Mouse (Mus musculus) mouse trophoblast stem cell (cell line): ENCODE data around the gene Pafah1b2.

Experiments used
- in situ Hi-C, 2 experiments: fragments of 300-500 bp; cut with MseI, MboI; formaldehyde crosslinking; loops; 2 replicates in 1 of 2; 3 replicates in 1 of 2; pipeline ENCODE4 v1.15.1; 2025

Pafah1b2 gene

DNA sequence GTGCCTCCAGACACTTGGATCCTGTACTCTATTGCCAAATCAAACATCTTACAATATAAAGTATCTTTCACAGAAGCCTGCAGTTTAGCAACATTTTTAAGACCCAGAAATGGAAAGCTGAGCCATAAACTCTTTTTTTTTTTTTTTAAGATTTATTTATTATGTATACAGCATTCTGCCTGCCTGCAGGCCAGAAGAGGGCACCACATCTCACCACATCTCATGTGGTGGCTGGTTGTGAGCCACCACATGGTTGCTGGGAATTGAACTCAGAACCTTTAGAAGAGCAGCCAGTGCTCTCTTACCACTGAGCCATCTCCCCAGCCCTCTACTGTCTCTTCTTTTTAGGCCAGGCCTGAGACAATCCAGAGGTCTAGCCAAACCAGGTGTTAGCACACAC lies 31.2 kb downstream of the Pafah1b2 start:
- in situ Hi-C loops = no loop called here

DNA sequence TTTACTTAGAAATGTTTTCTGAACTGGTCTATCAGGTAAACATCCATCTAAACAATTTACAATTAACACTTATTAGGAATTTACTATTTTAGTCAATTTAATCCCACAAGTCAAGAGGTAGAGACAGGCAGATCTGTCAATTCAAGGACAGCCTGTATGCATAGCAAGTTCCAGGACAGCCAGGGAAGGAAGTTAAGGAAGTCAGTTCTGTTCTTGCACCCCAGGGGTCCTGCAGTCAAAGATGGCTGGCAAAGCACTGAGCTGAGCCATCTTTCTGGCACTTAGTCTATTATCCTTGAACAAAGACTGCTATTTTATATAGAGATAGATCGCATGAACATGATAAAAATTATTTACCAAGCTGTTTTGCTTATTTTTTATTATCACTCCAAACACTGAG lies 31.9 kb downstream of the Pafah1b2 start:
- in situ Hi-C loops = no loop called here

DNA sequence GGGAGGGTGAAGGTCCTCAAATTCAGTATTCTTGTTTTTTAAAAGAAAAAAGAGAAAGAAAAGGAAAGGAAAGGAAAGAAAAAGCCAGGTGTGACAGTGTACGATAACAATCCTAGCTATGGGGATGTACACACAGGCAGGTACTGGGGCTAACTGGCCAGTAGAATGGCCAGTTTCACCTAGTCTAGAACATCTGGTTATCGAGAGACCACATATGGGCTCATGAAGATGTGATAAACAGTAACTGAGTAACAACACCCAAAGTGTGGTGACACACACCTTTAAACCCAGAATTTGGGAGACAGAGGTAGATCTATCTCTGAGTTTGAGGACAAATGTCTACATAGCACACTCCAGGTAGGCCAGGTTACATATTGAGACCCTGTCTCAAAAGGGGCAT lies 32.7 kb downstream of the Pafah1b2 start:
- in situ Hi-C loops = no loop called here

DNA sequence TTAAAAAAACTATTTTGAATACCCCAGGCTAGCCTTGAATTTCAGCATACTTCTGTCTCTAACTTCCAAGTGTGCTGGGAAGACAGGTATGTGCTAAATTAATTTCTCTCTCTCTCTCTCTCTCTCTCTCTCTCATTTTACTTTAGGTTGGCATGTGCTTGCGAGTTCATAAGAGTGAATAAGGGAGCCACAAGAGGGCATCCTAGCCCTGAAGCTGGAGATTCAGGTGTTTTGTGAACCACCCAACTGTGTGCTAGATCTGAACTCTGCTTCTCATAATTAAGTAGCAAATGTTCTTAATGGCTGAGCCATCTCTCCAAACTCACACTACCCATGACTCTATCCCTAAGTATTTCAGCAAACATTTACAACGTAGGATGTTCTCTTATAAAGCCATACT lies 35.6 kb downstream of the Pafah1b2 start:
- in situ Hi-C loops = no loop called here

DNA sequence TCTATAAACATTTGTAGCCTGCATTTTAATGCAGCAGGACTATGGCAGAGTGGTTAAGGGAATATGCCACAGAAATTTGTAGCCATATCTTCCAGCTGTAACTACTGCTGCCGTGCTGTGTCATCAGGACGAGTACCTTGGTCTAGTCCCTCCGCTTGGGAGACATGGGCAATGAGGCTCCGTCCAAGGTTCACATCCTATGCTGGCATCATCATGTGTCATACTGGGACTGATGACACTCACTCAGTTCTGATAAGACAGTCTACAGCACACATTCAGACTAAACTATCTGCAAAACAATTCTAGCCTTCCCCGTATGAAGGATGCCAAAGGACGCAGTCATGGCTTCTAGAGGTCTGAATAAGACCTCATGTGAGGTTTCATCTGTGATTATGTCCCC lies 48.9 kb downstream of the Pafah1b2 start:
- in situ Hi-C loops = no loop called here

DNA sequence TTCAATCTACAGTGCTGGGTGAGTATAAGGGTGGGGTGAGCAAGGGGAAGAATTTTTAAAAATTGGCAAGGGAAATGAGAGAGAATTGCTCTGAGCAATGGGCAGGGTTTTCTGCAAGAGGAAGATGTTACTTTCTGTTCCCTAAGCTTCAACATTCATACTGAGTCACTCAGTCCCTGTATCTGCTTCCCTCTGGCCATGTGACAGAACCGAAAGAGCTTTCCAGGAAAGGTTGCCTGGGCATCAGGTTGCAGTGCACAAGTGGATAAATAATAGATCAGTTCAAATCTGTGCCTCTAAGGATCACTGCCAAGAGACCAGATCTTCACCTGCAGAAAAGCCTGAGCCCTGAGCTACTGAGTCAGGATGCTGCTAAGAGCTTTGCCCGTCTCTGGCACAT lies 50.6 kb downstream of the Pafah1b2 start:
- in situ Hi-C loops = no loop called here

DNA sequence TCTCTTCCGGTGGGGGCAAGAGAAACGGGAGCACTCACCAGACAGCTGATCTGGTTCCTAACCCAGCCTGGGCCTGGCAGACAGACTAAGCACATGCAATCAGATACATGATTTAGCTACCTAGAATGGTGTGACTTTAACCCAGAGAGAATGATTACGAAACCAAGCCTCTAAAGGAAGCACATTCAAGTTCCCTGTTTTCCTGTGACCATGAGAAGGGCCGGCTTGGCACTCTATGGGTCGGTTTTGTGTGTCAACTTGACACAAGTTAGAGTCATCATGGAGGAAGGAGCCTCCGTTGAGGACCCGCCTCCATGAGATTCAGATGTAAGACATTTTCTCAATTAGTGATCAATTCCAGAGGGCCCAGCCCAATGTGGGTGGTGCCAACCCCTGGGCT lies 52.8 kb downstream of the Pafah1b2 start:
- in situ Hi-C loops = no loop called here

DNA sequence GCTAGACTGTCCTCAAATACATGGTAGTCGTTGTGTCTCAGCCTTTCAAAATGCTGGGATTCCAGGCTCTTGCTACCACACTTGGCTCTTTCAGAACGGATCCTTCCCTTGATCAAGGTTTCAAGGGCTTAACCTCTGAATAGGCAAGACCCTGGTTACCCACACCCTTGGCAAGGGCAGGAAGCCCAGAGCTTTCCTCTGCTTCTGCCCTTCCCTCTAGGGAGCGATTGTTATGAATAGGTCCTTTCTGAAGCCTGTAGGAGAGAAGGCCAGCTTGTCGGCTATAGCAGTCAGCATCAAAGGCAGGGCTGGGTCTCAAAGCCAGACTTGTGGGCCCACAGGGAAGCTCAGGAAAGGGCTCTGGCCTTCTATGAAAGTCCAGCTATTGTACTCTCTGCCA lies 53.6 kb downstream of the Pafah1b2 start:
- in situ Hi-C loops = no loop called here

DNA sequence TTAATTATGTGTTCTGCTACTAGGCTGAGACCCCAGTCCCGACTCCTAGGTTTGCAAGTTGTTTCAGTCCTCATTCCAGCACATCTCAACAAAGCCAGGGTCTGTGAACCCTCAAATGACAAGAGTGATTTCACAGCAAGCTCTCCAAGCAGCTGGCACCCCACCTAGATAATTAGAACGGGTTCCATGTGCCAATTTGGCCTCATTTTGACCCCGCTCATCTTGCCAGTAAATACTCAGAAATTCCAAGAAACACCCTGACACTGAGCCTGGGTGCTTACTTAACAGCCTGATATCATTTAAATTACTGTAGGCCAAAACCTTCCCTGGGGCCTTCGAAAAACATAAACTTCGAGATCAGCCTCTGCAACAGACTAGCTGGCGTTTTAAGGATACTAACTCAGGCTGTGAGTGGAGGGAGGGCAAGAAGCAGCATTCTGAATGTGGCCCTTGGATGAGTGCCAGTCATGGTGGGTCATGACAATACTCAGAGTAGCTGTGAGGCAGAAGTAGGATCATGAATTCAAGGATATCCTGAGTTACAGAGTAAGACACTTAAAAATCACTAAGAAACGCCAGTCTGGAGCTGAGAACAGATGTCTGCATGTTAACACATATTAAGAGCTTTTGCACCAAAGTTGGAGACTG lies 54.3 kb downstream of the Pafah1b2 start:
- in situ Hi-C loops = no loop called here

DNA sequence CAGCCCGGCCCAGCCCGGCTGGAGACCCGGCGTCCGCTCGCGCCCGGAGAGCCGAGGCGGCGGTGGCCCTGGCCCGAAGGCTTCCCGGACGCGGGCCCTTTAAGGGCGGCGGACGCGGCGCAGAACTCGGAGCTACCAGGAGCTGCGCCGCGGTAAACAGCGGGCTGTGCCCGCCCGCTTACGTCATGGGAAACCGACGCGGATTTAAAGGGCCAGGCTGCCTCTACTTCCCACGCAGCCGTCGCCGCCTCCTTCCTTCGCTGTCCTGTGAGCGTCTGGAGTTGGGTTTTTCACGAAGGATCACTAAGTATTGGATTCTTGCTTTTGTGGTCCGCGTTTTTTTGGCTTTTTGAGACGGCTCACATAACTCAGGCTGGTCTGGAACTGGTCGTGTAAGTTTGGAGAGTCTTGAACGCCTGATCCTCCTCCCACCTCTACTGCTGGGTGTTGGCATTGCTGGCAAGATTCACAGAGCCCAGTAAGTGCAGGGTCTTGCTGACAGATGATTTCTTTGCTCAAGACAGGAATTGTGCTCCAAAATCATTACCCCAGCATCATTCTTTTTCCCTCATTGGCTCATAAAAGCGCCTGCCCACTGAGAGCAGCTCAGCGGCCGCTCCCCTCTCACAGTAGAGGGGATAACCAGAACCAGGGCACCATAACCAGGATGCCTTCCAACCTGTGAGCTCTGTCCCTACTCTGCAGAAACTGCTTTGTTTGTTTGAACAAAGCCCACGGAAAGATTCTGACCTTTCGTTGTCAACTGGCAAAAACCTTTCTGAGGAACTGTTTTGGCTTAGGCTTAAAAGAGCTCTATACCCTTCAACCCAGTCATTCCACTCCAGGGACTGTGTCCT lies 57.2 kb downstream of the Pafah1b2 start, which contains the start of gene Sidt2:
Sidt2 (minus strand) TSS at position 152 of the 857 bp plus-strand sequence.
- in situ Hi-C loops = no loop called here

DNA sequence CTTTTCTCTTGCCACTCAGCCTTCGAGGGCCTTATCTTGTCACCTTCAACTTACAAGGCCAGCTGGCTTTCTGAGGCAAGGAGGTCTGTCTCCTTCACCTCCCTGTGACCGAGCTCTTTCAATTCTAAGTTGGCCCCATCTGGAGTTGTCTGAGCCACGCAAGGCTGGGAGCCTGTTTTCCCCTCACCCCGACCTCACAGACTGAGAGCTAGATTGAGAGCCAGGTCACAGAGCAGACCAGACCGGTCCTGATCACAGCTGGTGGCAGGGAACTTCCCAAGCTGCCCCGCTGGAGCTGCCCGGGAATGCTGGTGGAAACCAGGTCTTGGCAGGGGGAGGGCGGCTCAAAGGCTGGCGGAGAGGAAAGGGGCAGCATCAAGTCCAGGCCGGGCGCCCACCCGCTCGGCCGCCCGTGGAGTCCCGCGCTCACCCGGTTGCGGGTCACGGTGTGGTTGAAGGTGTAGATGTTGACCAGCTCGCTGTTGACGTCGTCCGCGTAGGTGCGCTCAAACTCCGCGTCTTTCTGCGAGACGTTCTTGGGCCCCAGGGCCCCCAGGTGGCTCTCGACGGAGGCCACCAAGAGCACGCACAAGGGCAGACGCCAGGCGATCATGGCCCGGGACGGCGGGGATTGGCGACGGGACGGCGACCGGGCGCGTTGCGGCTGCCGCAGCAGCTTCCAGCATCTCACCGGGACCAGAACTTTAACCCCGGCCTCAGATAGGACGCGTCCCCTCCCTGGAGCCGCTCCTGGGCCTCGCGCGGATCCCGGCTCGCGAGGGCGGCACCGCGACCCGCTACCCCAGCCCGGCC lies 58.0 kb downstream of the Pafah1b2 start:
- in situ Hi-C loops = no loop called here

DNA sequence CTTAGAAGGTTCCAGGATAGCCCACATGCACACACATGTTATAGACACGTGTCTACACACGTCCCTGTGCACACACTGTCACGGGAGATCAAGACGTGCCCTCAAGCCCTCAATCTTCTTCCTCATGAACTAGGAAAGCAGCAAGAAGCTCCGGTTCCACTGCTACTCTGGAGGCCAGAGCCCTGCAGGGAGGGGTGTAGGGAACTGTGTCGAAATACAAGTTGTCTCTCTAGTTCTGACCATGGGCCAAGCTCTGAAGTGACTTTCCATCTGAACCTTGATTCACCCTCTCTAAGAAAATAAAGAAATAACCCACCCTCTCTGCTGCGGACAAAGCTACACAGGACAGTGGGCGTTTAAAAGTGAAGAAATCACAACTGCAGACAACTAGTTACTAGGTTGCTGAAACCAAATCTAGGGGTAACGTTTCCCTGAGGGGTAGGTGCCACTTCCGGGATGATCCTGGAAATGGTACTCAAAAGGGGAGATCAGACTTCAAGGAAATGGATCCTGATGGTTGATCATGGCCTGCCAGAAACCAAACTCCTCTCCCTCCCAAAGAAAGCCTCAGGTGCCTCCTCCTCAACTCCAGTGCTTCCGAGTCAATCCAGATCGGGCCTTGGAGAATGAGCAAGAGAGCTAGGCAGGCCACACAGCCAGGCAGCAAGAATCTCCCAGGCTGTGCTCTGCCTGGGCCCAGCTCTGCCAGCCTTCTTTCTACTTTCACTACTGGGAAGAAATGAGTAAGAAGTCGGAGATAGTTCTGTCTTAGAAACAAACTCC lies 58.8 kb downstream of the Pafah1b2 start:
- in situ Hi-C loops = no loop called here

DNA sequence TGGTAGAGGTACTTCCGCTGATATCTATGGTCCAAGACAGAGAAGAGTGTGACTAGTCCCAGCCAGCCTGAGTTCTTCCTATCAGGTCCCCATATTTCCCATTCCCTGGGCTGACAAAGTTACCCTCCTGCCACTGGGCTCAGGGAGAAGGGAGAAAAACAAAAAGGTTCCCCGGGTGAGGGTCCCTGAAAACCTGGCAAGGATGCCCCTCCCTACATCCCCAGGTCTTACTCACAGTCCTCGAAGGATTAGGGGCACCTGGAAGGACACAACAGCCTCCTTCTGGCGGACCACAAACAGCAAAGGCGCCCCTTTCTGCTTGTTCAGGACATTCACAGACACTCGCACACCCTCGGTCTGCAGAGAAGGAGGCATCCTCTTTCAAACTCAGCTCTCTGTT lies 59.6 kb downstream of the Pafah1b2 start:
- in situ Hi-C loops = no loop called here

DNA sequence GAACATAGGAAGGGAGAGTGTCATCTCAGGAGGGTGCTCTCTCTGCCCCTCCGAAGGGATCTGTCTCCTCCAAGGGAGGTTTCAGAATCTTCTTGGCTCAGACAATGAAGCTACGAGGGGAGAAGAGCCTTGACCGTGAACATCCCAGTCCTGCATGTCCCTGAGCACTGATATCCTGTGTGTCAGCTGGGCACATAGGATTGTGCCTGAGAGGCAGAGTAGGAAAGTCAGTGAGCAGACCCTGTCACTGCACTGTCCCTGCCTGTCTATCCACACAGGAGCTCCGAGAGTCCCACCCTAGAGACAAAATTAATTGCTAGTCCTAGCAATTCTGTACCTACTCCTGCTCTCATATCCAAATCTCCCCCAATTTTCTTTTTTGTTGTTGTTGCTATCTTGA lies 60.4 kb downstream of the Pafah1b2 start:
- in situ Hi-C loops = no loop called here

DNA sequence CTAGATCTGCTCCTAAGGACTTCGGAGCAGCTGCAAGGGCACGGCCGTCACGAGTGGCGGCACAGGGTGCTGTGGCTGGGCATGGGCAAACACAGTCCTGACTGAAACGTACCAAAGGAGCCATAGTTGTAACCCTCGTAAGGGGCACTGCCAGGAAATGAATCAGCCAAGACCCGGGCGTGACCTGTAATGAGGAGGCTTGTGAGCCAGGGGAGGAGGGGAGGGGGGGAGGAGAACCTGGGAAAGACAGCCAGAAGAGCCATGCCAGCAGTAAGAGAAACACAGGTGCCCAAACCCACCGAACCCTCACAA lies 65.7 kb downstream of the Pafah1b2 start:
- in situ Hi-C loops = no loop called here

DNA sequence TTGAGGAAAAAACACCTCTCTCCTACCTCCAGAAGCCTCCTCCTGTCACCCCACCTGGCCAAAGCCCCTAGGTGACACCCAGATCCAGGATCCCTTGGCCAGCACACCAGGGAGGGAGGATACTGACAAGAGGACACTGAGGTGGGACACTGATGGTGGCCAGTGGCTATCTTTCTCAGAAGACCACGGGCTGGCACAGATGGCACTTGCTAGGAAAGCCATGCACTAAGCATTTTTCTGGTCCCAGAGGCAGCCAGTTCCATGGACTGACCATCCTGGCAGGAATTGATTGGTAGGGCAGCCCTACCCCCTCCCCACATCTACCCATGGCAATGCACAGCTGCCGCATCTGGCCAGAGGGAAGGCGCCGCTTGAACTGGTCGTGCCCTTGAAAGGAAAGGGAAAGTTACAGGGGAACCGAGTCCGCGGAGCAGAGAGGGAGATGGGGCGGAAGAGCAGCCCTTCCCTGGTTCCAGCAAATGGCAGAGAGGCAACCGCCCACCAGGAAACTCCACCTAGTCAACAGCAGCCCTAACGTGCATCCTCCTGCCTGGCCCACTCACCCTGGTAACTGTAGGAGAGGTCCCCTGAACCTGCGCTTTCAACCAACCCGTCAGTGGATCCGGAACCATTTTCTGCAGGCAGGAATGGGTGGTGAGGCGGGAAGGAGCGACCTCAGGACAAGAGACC lies 66.2 kb downstream of the Pafah1b2 start:
- in situ Hi-C loops = no loop called here

DNA sequence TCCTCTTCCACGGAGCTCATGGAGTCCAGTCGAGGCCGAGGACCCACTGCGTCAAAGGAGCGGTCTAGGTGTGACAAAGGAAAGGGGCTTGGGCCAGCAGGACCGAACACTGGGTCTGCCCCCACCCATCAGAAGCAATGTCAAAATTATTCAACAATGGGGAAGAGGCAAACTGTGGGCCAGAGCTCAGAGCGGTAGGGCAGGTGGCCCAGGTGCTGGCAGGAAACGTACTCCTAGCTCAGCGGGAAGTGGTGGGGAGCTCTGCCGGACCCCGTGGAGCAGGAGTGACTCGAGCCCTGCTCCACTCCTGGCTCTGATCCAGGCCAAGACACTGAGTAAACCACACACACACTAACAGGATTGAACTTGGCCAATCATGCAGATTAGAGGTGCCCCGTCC lies 66.8 kb downstream of the Pafah1b2 start:
- in situ Hi-C loops = no loop called here

DNA sequence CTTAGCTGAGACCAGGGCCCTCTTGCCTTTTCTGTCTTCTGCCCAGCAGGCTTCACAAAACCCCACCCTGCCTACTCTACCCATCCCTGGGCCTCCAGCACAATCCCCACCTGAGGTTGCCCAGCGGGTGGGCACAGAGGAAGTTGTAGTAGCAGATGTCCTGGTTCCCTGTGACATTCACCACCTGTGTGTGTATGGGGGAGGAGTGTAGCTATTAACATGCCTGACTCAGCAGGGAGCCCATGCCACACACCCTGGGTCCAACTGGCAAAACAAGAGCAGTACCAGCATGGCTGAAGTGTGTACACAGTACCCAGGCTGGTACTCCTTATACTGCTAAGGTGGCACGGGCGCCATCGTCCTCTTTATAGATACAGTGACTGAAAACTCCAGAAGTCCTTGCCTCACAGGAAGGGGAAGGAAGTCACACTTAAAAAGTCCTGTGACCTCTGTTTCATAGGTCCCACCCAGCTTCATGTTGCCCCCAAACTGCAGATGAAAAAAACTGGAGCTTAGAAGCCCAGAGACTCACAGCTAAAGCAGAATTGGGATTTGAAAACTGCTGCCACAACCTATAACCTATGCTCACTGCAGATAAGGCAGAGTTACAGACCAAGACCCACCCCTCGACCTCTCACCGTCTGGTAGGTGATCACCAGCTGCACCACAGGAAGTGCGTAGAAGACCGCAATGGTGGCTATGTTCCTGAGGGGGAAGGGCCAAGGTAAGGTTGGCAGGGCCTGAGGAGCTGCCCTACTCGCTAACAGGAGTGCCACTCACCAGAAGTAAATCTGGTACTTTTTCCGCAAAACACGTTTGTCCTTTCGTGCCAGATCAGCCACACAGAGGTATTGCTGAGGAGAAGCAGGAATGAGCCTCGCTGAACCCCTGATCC lies 67.7 kb downstream of the Pafah1b2 start:
- in situ Hi-C loops = no loop called here

DNA sequence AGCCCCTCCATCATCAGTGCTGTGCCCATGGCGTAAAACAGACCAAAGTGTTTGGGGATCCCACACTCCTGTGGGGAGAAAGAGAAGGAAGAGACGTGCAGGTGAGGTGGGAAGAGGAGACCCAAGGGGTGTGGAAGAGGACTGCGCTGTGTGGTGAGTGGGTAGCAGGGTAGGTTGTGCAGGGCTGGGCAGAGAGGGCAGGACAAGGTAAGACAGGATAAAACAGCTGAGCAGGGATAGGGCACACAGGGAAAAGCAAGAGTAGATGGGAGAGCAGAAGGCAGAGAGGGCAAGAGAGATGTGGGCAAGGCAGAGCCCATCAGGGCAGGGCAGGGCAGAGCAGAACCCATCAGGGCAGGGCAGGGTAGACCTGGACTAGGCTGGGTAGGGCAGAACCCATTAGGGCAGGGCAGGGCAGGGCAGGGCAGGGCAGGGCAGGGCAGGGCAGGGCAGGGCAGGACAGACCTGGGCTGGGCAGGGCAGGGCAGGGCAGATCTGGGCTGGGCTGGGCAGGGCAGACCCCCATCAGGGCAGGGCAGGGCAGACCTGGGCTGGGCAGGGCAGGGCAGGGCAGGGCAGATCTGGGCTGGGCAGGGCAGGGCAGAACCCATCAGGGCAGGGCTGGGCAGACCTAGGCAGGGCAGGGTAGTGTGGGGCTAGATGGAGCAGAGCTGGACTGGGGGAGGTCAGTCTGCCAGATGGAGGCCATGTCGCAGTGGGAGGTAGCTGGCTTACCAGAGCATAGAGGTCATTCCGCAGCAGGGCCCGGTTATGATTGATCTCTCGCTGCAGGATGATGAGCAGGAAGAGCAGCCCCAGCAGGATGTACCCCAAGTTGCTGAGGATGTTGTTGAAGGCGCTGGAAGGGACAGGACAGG lies 68.6 kb downstream of the Pafah1b2 start:
- in situ Hi-C loops = no loop called here
